Mouse (Mus musculus): ENCODE data around the gene Lhfpl1. TPM values are rescaled to one million over a fixed set of nuclear protein-coding genes. Genes with fewer than 3 reads are reported as not detected.
A peak's percentile ranks its signal among the peaks of the same experiment; 100 is the strongest.
"Not testable (repeated sequence)": the region's sequence is repeated elsewhere in the genome, so short reads cannot be mapped to it uniquely, and the experiment has no call there.

Lhfpl1 gene
- not detected for total RNA-seq (2021)
- long read RNA-seq, experiment 1: 0 reads
- long read RNA-seq, experiment 2: 0 reads

DNA sequence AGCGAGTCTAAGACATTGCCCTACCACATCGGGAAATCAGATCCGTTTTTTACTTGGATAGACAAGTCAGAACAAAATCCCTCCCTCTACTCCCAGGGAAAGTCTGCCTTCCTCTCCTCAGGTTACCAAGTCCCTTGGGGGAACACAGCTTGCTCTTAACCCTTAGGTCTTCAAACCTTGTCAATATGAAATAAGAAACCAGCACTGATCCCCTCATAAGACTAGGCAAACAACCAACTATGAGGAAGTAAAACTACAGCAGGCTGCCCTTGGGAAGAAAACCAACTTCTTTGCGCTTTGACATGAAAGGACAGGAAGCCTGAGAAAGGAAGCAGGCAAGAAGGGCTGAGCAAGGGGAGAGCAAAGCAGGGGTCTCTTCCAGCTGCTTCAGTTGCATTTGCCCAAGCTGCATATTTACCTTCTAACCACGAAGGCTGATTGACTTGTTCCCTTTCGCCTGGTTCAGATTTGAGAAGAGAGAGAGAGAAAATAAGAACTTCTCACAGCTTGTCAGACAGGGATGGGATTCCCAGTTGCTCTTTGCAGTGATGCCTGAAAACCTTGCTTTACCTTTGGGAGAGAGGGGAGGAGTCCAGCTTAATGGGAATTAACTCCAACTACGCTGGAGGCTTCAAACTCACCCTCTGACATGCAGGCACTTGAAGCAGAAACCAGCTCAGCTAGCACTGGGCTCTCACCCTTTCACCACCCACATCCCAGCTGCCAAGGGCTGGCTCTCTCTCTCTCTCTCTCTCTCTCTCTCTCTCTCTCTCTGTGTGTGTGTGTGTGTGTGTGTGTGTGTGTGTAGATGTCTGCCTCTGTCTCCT lies at the start of gene Lhfpl1:
Gene Lhfpl1, minus strand, starts transcription at position 713 of the 827 bp plus-strand sequence.
- intact Hi-C loops (cut with DNase I): no loop called here
- DNase-seq: no peak

DNA sequence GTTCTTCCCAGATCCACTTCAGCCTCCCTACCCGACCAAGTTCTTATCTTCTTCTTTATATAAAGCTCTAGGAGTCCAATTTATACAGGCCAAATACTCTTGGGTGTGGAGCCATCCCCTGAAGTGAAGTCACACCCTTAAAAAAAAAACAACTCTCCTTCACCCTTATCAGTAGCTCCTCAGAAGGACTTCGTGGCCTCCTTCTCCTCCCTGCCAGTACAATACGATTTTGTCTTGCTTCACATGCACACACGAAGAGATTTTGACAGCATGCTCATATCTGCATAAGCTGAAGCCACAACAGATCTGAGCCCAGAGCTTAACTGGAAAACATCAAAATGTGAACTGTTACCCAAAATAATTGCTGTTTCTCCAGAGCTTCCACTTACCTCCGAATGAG lies 22.9 kb upstream of the Lhfpl1 start:
- no peak for DNase-seq
- intact Hi-C loops (cut with DNase I): no loop called here

DNA sequence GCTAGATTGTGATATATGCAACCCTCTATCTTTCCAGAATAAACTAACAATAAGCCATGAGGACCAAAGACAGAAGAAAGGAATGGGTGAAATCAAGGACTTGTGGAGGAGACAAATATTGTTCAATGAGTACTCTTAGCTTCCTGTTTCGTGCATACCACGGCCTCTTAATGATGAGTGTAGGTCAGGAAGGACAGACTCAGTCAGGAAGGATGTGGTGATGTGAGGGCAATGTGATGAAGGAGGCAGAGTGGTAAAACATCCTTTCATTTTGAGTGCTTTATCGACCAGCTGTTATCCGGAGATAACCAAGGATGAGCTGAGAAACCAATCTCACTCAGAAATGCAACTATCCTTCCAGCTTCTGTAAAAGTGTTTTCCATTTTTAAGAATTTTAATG lies 13.6 kb upstream of the Lhfpl1 start:
- intact Hi-C loops (cut with DNase I): no loop called here
- DNase-seq: no peak

DNA sequence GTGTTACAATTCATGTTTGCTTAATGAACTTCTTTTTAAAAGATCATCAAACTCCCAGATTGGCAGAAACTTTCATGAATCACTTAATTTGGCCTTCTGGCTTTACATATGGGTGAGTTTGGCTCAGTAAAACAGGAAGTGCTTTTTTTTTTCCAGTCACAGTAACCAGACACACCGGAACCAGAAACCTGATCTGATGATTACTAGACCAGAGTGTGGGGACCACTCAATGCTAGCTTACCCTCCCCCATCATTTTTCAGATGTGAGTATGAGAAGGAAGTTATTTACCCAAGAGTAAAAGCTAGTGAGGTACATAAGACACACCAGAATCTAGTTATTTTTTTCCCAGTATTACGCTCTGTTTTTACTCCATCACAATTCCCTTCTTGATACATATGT lies 6.5 kb downstream of the Lhfpl1 start:
- intact Hi-C loops (cut with DNase I): no loop called here
- no peak for DNase-seq

DNA sequence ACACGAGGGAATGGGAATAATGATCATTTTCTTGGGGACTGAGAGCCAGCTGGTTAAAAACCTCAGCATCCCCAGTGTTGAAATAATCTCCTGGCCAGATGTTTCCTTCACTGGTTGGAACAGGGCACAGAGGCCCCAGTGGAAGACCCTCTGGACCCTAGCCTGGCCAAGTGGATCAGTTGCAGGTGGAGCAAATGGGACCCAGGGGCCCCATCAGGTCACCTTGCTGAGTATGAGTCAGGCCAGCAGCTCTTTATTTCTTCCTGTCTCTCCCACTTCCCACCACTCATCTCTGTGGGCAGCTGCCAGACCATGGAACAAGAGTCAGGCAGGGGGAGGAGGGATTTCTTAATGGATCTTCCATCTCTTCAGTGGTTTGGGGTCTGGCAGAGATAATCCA lies 12.7 kb downstream of the Lhfpl1 start:
- no peak for DNase-seq
- intact Hi-C loops (cut with DNase I): no loop called here

DNA sequence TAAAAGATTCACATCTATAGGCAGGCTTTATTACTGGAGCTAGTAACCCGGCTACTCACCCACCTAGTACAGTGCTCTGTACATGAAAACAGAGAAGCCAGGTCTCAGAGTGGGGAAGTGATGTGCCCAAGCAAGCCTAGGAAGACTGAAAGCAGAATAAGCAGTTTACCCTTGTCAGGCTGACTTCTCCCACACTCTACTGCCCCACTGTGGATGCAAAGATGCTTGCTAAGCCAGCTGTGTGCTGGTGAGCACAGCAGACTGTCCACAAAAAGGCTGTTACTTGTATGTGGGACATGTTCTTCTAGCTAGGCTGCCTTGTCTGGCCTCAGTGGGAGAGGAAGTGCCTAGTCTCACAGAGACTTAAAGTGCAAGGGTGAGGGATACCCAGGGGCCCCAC lies 40.3 kb downstream of the Lhfpl1 start:
- intact Hi-C loops (cut with DNase I): no loop called here
- peak in 1 of 2 experiments; percentile 1 for DNase-seq

DNA sequence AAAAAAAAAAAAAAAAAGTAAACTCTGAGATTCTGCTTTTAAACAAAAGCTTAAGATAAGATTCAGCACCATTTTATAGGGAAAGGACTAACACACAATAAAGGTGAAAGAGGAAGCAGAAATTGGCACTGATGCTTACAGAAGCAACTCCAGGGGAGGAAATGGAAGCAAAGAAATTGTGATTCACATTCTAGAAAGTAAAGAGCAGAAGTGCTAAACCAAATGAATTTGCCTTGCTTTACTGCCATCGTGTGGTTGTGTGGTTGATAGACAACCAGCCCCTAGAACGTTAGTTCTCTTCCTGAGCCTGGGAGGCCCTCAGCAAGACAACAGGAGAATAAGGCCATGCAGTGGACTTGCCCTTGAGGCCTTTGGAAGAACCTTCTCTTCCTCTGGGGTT lies 41.7 kb downstream of the Lhfpl1 start:
- peak; percentile 4 to 37 for DNase-seq
- intact Hi-C loops (cut with DNase I): loop anchor here (2.0 kb wide), 1 partner anchor 904 kb away; no protein-coding TSS in a partner anchor

DNA sequence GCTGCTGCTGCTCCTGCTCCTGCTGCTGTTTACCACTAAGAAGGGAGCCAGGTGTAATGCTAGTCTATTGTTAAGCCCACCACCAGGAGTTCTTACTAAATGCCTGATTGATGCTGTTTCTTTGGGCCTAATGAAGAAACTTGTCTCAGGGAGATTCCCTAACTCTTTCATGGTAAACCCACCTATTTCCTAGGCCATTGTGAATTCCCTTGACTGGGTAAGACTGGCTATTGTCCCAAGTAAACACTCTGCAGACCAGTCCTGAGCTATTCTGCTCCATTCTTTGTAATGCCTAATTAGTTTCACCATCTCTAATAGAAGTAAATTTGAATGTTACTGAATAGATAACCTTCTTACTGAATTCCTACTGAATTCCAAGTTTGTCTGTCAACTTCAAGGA lies 48.7 kb downstream of the Lhfpl1 start:
- DNase-seq: not testable (repeated sequence)

DNA sequence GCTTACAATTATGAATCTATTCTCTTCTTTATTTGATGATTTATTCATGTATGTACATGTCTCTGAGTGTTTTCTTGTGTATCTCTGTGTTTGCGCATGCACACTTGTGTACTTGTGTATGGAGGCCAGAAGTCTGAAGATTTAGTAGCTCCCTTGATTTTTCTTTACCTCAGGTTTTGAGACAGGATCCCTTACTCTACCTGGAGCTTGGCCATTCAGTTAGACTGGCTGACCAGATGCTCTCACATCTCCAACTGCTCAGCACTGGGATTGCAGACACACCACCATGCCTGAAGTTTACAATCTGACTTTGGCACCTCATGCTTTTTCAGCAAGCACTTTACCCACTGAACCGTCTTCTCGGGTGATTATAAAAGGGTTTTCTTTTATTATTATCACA lies 76.7 kb downstream of the Lhfpl1 start:
- intact Hi-C loops (cut with DNase I): no loop called here

More for the DNA sequence above, 48.7 kb downstream of the Lhfpl1 start:
- intact Hi-C loops (cut with DNase I): not testable (repeated sequence)

DNA sequence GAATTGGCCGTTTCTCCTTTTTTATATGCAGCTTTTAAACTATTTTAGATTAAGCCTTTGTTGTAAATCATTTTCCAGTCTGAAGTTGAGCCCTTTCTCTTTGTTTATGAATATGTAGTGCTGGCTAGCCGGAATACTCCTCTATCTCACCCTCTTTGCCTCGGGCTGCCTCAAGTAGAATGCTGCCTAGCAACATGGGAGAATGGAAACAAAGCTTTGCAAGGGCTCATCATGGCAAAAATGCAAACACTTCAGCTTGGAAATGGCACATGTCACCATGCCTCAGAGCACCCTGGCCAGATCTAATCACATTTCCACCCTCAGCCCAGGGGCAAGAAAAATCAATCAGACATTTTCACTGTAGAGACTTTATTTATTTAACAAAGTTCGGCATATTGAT lies 77.1 kb downstream of the Lhfpl1 start:
- DNase-seq: peak in 1 of 2 experiments; percentile 2
- intact Hi-C loops (cut with DNase I): no loop called here

More for the DNA sequence above, 76.7 kb downstream of the Lhfpl1 start:
- no peak for DNase-seq

DNA sequence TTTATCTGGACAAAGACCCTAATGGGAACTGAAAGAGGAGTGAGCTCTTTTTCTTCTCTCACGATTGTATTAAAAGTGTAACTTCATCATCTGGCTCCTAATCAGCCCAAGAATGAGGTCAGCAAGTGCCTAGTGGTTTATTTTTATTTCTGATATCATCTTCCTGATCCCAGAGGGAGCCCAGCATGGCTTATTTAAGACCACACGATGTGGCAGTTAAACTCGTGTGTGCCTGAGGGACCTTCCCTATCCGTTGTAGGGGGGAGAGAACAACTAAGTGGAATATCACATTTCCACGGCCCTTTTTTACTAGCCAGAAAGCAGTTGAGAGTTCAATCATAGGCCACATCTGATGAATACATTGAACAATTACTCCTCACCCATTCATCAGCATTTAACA lies 87.1 kb downstream of the Lhfpl1 start:
- DNase-seq: no peak
- intact Hi-C loops (cut with DNase I): no loop called here

Other genes starting within 250 kb of the Lhfpl1 start
- 1 to 10 TPM; 5.2 to 6.3 TPM for gene Amot, start 156.1 kb upstream of the Lhfpl1 start, total RNA-seq (2021)